Mouse (Mus musculus) layer of hippocampus, adult 9-10 months (tissue): ENCODE measurements around the gene Adamts8.

ENCODE experiments used
- DNase-seq: peaks from one replicate; pipeline ENCODE4 v3.0.0; 2022; ENCODE audit warnings: low spot score

The Adamts8 gene

GRCm38 (mm10) chr9:30922197-30922894 lies 20.0 kb upstream of the Adamts8 start, which contains the start of gene Adamts15:
Gene Adamts15, minus strand, starts transcription at chr9:30922452.
- DNase-seq = no peak

- DNase-seq = no peak
Measured at GRCm38 (mm10) chr9:30928759-30929158, 13.6 kb upstream of the Adamts8 start.

- no peak for DNase-seq
Measured at GRCm38 (mm10) chr9:30932346-30932745, 10.0 kb upstream of the Adamts8 start.

- no peak for DNase-seq
Measured at GRCm38 (mm10) chr9:30934827-30935226, 7.5 kb upstream of the Adamts8 start.

GRCm38 (mm10) chr9:30936674-30937438 lies 5.5 kb upstream of the Adamts8 start:
- DNase-seq = no peak

- peak; percentile 83 for DNase-seq
Measured at GRCm38 (mm10) chr9:30940328-30940727, 2.0 kb upstream of the Adamts8 start.

- DNase-seq = no peak
Measured at GRCm38 (mm10) chr9:30943341-30943740, 979 bp downstream of the Adamts8 start.

- DNase-seq = no peak
Measured at GRCm38 (mm10) chr9:30944234-30944633, 1.9 kb downstream of the Adamts8 start.

GRCm38 (mm10) chr9:30945276-30945675 lies 2.9 kb downstream of the Adamts8 start:
- DNase-seq = no peak

GRCm38 (mm10) chr9:30949422-30949821 lies 7.1 kb downstream of the Adamts8 start:
- DNase-seq = no peak

- DNase-seq = no peak
Measured at GRCm38 (mm10) chr9:30949971-30950370, 7.6 kb downstream of the Adamts8 start.

GRCm38 (mm10) chr9:30950592-30950991 lies 8.2 kb downstream of the Adamts8 start:
- DNase-seq = no peak

- DNase-seq = no peak
Measured at GRCm38 (mm10) chr9:30951461-30951860, 9.1 kb downstream of the Adamts8 start.

- no peak for DNase-seq
Measured at GRCm38 (mm10) chr9:30953287-30953686, 10.9 kb downstream of the Adamts8 start.

- no peak for DNase-seq
Measured at GRCm38 (mm10) chr9:30955246-30955645, 12.9 kb downstream of the Adamts8 start.

GRCm38 (mm10) chr9:30963780-30964179 lies 21.4 kb downstream of the Adamts8 start:
- no peak for DNase-seq

GRCm38 (mm10) chr9:30964685-30965084 lies 22.3 kb downstream of the Adamts8 start:
- no peak for DNase-seq

- no peak for DNase-seq
Measured at GRCm38 (mm10) chr9:30966881-30967280, 24.5 kb downstream of the Adamts8 start.

- DNase-seq = no peak
Measured at GRCm38 (mm10) chr9:30968130-30968529, 25.8 kb downstream of the Adamts8 start.

GRCm38 (mm10) chr9:30970001-30970400 lies 27.6 kb downstream of the Adamts8 start:
- no peak for DNase-seq

- no peak for DNase-seq
Measured at GRCm38 (mm10) chr9:30971967-30972366, 29.6 kb downstream of the Adamts8 start.

GRCm38 (mm10) chr9:30976339-30977023 lies 34.1 kb downstream of the Adamts8 start:
- DNase-seq = no peak

- DNase-seq = no peak
Measured at GRCm38 (mm10) chr9:30980467-30980866, 38.1 kb downstream of the Adamts8 start.
